Mouse (Mus musculus) retina, postnatal 7 days (tissue): ENCODE data around the gene Slc7a5.

Experiments
- DNase-seq: peaks from one replicate; pipeline ENCODE4 v3.0.0-alpha.2; 2012; ENCODE audit warnings: low read depth, low spot score

The Slc7a5 gene

DNA sequence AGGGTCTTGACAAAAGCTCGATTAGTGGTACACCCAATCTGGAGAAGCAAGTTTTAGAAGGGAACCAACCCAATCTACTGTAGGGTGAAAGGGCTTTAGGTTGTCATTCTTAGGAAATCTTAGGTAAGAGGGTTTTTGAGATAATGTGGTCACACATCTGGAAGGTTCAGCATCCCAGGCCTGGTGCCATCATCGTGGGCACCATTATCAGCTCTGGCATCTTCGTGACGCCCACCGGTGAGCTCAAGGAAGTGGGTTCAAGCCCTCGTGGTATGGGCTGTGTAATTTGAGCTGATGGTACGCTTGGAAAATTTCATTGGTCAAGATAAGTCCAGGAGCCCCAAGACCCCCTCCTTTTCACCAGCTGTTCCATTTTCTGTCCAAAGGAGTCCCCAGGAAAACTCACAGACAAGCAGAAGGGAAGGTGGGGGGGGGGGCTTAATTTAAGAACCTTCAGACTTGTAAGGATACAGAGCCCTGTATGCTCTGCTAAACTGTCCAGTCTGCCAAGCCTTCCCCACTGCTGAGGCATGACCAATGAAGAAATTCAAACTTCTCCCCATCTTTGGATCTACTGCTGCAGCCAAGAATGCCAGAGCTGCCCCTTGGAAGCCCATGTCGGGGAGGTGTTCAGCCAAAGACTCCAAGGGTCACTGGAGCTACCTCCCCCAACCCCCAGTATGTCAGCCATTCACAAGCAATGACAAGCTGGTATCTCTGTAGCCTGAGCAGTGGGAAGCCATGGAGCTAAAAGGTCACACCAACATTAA is 1.1 kb upstream of the Slc7a5 start:
- no peak for DNase-seq

DNA sequence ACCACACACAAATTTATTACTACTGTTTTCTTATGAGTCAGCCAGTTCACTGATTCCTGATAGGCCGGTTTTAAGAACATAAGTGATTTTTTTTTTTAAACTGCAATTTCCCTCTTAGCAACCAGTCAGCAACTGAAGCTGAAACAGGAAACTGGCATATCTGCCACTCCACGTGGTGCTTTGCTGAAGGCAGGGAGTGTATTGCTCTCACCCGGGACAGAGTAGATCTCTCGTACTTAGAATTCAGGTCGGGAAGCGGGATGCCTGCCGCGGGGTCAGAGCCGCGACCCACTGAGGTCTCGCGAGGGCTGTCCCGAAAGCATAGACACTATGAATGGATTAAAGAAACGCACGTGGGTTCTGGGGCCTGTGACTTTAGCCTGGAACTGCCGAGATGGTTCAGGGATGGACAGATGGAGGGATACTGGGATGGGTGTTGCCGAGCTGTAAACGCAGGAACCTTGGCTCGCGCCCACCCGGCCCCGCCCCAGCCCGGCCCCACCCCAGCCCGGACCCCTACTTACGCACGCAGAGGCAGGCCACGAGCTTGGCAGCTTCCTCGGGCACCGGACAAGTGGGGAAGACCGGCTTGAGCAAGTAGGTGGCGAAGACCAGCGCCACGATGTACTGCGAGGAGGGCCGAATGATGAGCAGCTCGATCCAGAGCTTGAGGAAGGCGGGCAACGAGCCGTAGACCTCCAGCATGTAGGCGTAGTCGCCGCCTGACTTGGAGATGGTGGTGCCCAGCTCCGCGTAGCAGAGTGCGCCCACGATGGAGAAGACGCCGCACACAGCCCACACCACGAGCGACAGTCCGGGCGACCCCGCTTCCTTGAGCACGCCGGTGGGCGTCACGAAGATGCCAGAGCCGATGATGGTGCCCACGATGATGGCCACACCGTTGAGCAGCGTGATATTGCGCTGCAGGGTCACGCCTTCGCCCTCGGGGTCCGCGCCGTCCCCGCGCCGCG is 667 bp downstream of the Slc7a5 start:
- no peak for DNase-seq

DNA sequence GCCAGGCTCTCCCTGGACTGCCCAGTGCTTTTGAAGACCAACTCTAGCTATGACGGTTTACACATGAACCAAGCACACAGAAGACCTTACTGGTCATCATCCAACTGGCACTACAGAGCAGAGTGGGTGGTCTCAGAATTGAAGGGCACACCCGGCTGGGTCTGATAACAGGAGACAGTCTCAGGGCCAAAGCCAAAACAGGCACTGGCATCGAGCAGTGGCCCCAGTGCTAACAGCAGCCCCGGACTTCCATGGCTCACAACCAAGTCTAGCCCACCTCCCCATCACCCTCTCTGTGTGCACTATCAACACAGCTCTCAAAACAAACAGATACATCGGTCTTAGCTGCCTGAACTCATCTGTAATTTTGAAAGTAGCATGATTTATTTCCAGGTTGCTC is 1.6 kb downstream of the Slc7a5 start:
- DNase-seq: no peak

DNA sequence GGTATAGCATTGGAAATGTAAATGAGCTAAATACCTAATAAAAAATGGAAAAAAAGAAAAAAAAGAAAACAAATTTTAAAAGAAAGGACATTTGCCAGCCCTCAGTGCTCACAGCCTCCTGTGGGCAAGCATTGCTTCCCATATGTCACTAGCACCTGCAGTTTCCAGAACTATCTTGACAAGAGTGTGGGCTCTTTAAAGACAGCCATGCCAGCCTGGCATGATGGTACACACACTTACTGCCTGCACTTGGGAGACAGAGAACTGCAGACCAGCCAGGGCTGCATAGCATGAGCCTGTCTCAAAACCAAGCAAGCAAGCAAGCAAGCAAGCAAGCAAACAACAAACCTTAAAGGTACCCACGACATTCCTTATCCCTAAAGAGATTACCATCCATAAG is 2.1 kb downstream of the Slc7a5 start:
- no peak for DNase-seq

DNA sequence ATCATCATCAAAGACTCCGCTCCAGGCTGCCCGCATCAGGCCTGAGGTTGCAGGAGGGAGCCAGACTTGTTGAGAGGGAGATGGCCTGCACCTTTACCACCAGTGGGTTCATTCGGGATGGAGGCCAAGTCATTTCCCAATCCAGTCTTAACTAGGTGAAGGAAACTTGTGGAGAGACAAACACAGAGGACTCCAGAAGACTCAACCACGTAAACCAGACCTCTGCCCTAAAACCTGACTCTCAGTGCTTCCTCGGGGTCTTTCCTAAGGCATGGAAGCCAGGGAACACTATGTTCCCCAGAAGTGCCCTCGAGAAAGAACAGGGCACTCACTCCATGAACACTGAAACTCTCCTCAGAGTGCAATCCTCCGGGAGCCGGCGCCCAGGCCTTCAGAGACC is 2.5 kb downstream of the Slc7a5 start:
- DNase-seq: no peak

DNA sequence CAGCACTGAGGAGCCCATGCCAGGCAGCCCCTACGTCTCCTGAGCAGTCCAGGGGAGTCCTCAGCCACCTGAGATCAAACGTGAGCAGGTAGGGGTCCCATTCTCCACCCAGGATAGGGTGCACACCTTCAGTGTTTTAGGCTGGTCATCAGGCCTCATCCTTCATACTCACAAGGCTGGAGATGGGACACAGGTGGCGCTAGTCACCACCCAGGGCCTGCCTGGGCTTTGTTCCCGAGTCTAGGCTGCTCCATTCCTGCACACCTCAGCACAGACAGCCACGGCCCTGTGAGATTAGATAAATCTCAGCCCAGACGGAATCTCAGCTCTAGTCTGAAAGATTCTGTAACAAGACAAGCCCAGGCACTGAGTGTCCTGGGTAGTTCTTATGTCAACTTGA is 3.5 kb downstream of the Slc7a5 start:
- DNase-seq: no peak

DNA sequence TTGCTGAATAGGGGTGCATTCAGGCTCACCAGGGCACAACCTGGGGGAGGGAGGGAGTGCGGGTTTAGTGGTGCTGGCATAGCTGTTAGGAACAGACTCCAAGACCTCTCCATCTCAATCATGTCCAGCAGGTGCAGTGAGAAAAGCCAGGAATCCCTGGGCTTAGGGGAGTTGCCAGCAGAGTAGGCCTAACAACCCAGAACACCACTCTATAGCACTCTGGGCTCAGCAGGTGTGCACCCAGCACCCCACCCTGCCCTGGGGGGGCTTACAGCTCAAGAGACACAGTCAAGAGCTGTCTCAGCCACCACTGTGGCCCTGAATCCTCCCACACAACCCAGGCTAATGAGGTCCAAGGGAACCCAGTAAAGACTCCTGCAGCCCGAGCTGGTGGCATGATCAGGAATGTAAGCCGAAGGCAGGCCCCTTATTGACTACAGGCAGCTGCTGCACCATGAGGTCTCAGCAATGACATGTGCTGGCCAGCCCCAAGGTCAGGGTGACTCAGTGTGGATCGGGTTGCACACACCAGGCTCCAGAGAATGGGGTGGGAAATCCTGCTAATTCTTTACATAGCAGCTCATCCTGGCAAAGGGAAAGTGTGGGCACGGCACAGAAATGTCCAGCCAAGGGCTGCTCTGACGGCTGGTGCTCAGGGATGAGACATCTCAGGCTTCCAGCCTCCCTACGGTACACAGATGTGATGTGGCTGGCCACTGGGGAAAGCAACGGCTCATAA is 5.8 kb downstream of the Slc7a5 start:
- DNase-seq: no peak

DNA sequence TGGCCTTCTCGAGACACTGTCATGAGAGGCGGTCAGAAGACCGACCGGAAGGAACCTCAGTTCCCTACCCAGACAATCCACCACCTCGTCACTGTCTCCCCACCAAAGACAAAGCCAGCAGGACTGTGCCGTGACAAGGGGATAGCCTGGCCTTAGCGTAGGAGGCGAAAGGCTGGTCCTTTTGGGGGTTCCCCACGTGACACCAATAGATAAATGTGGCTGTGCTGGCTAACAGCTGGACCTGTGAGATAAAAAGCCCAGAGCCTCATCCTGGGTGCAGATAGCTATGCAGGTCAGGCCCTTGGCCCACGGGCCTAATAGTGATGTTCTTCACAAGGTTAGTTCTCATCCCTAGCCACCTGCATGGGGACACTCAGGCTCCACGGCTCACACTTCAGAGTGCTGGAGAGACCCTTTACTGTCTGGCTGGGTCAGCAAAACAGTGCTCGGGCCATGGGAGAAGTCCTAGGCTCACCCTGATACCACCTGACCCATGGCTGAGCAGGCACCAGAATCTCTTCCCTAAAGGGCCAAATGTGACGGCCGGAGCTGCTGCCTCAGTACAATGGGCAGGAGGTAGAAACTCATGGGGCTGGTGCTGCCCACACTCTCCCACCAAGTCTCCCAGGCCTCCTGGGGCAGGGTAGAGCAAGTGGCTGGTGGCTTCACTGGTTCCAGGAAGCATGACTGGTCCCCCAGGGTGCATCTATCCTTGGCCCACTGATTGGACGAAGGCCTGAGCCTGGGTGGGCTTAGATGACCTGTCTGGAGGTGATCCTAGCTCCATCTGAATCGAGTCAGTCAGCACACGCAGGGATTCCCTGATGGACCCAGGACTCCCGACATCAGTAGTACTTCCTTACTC is 8.1 kb downstream of the Slc7a5 start:
- no peak for DNase-seq

DNA sequence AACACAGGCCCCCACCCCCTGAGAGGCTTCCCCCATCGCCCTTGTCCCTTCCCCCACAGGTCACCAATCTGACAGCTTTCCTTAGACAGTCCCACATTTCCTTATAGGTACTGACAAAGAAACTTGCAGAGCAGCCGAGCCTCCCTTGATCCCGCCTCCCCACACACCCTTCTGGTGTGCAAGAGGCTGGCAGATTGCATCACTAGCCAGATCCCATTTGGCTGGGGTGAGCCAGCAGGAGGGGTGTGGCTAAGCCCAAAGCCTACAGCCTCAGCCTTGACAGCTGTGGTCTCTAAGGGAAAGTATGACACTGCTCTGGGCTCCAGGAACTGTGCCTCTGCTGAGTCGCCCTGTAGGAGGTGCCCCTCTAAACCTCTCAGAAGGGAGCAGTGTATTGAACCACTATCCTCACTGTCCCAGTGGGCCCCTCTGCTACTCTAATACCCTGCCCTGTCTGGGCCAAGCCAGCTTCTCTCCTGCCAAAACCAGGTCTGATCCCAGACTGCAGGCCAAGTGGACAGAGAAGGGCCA is 9.0 kb downstream of the Slc7a5 start:
- peak; percentile 61 for DNase-seq

DNA sequence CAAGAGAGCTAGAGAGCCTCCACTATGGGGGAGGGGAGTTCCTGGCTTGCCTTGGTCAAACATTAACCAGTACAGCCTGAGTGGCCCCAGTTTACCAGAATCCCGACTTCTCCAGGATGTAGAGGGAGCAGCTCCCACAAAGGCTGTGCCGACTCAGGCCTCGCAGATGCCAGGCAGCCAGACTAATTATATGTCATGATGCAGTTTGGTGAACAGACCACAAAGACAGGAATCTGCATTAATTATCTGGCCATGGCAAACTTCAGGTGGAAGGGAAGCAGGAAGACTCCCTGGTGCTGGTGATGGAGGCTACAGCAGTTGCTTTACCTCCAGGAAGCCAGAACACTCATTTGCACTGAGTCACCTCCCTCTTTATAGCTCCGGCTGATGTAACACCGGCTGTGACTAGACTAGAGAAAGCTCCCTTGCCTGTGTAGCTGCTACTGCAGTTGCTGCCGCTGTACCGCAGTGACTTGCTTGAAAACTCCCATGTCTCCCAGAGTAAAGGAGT is 9.6 kb downstream of the Slc7a5 start:
- no peak for DNase-seq

DNA sequence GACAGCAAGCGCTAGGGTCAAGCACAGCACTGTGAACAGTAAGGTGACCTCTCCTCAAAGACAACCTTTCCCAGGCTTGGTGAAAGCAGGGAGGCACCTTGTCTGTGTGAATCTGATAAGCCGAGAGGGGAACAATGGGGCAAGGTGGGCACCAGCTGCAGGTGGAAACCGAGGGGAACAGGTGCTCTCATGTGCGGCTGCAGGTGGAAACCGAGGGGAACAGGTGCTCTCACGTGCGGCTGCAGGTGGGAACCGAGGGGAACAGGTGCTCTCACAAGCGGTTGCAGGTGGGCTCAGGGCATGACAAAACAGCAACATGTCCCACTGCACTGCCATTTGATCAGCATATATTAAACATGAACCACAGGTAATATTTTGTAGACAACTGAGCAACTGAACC is 10.3 kb downstream of the Slc7a5 start:
- DNase-seq: no peak

DNA sequence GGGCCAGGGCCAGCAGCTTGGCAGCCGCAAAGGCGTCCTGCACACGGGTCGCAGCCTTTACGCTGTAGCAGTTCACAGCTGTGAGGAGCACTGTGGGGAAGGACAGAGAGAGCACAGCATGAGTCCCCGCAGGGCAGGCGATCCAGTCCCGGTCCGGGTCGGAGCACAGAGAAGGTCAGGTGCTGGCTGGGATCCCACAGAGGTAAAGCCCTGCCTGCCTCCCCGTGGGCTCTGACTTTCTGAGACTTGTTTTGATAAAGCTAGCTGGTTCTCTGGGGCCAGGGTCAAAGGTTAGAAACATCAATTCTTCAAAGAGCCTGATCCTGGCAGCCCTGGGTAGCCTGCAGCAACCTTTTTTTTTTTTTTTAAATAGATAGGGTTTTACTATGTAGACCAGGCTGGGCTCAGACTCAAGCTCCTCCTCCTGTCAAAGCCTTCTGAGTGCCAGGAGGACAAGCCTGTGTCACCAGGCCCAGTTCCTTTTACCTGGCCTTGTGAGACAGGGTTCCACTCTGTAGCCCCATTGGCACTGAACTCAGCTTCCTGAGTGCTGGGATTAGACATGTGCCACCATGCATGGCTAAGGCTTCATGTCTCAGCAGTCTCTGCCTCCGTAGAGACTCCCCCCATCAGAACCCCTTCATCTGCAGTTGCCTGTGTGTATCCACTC is 10.9 kb downstream of the Slc7a5 start:
- no peak for DNase-seq

DNA sequence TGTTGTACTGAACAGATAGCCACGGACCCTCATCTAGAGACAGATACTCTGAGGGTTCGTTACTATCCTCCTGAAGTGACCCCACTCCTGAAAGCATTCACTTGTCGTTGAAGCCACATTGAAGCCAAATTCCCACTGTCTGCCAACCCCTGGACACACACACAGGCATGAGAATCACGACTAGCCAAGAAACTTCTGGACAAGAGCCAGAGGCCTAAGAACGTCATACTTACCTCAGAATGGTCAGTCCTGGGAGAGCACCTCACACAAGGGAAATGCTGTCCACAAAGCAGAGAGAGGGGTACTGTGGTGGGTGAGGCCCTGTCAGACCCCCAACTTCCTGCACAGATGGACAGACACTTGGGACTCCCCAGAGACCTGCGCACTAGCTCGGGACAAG is 11.6 kb downstream of the Slc7a5 start:
- no peak for DNase-seq

DNA sequence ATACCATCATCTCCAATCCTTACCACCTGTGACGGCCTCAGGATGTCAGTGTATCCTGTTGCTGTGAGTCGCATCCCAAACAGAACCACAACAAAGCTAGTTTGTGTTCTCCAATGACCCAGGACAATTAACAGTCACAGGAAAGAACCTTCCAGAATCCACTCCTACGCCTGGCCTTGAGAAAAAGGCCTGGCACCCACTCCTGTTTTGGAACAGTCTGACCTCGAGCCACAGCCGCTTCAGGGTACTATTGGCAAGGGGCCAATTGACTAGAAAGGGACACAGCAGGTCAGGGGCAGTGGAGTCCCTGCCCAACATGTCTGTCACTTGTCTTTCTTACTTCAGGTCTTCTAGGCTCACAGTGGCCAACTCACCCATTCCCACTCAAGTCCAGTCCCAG is 14.6 kb downstream of the Slc7a5 start:
- DNase-seq: no peak

DNA sequence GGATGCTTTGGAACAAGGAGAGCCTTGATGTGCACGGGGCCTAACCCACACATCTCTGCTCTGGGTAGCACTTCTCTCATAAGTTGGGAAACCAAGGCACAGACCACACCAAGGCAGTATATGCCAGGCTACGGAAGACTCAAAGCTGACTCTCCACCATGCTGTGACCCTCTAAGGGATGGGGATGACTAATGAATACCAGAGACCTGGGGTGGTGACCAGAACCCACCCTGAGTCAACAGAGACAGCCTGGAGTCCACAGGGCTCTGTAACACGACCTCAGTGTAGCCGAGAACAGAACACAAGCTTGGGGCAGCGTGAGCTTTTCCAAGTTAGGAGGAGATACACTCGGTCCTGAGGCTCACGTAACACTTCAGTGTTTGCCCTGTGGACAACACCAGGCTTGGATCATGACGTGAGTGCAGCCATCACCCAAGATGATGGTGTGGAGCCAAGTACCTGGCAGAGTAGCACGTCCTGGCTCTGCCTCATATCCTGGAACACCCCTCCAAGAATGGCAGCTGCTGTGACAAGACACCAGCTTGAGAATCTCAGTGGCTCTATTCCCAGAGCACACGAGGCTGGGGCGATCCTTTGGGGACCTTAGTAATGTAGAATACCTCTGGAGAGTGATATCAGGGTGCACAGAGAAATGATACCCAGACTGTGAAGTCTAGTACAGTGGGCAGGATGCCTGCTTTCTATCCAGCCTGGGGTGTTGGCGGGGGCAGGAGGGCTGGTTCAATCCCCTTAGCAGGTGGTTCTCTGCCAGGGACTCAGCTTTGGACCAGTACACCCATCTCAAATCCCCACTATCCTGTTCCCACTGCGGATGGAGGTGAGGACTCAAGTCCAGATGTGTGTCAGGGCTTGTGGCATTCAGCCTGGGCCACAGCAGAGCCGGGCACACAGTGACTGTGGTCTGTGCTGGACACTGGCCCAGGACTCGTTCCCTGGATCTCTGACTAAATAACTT is 17.4 kb downstream of the Slc7a5 start:
- no peak for DNase-seq

DNA sequence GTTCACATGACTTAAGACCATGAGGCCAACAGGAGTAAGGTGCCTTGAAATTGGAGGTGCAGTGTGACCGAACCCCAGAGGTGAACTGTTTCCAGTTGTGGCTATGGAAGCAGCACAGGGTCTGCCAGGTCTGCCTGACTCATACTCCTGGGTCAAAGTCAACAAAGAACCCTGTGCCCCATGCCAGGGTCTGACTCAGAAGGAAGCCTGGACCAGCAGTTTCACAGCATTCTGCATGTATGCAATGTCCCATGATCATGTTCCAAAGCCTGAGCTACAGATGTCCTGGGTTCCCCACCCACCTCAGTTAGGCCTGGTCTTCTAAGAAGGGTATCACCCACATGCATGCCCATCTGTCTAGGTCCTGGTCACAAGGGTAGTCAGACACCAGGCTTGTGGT is 18.2 kb downstream of the Slc7a5 start:
- no peak for DNase-seq

DNA sequence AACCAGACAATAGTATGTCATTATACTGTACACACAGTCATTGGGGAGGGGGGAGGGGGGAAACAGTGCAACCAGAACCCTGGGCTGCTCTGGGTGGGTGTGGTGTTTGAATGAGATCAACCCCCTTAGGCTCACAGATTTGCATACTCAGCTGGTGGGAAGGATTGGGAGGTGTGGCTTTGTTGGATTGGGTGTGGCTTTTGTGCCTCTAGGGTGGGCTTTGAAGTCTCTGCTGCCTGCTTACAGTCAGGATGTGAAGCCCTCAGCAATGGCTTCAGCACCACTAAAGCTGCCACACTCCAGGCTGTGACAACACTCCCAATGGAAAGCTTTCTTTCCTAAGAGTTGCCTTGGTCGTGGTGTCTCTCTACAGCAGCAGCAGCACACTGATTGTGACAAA is 19.9 kb downstream of the Slc7a5 start:
- DNase-seq: no peak

DNA sequence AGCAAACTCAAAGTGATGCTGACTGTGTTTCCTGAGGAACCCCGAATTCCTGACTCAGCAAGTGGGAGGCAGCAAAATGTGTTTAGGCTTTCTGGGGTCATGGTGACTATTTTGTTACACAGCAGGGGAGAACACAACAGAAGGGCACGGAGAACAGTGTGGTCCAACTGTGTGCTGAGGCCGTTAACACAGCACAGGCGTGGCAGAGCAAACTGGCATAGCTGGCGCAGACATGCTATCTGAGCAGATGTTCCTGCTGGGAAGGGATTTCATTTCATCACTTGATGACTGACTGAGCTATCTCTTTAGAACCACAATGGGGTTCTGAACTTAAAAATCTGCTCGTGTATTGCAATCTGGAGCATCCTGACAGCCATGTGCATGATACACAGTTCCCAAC is 22.1 kb downstream of the Slc7a5 start:
- no peak for DNase-seq

DNA sequence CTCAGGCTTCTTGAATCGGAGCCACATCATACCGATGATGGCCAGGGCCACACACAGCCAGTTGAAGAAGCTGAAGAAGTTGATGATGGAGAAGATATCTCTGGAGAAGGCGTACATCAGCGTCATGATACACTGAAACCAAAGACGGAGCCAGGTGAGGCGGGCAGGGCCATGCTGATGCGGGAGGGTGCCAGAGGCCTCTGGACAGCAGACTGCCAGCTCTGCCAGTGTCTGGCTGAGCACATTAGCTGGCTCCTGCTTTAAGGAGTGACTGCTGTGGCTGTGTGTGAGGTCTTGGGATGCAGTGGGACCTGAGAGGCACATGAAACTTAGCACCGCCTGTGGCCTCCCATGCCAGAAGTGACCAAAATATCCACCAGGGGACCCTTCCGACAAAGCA is 22.5 kb downstream of the Slc7a5 start:
- no peak for DNase-seq
